Mouse (Mus musculus) limb, embryonic 14.5 days (tissue): ENCODE data around the gene Lrrc74a. TPM values are rescaled to one million over a fixed set of nuclear protein-coding genes. Genes with fewer than 3 reads are reported as not detected.

ENCODE experiments used
- ATAC-seq: fragments of 200-750 bp; cut with Nextera tagmentation; 2 replicates; pipeline ENCODE4 v1.8.0; 2017; ENCODE audit warnings: low read depth, moderate number of reproducible peaks, moderate TSS enrichment; ENCODE audit not compliant: low FRiP score
- DNase-seq: peaks from one replicate; pipeline ENCODE4 v3.0.0-alpha.2; 2015; ENCODE audit warnings: low spot score
- H3K27ac ChIP-seq: fragments of 300-500 bp; sonication (generic); replicated peaks from 2 replicates; pipeline ENCODE4 v1.5.1; 2014; ENCODE audit warnings: low read depth, mild to moderate bottlenecking, low read length, moderate library complexity, mixed read lengths
- H3K27me3 ChIP-seq: fragments of 300-500 bp; sonication (generic); 2 replicates; pipeline ENCODE4 v1.6.1; 2014; ENCODE audit warnings: low read length, mixed read lengths; ENCODE audit not compliant: control insufficient read depth, insufficient read depth
- H3K36me3 ChIP-seq: fragments of 300-500 bp; sonication (generic); 2 replicates; pipeline ENCODE4 v1.6.1; 2014; ENCODE audit warnings: mild to moderate bottlenecking, low read length, moderate library complexity, mixed read lengths; ENCODE audit not compliant: control insufficient read depth, insufficient read depth
- H3K4me1 ChIP-seq: fragments of 300-500 bp; sonication (generic); 2 replicates; pipeline ENCODE4 v1.6.1; 2014; ENCODE audit warnings: antibody characterized with exemption, low read length, mixed read lengths; ENCODE audit not compliant: control insufficient read depth, insufficient read depth
- H3K4me2 ChIP-seq: fragments of 300-500 bp; sonication (generic); replicated peaks from 2 replicates; pipeline ENCODE4 v1.6.1; 2014; ENCODE audit warnings: low read depth, mild to moderate bottlenecking, low read length, moderate library complexity; ENCODE audit not compliant: severe bottlenecking
- H3K4me3 ChIP-seq: fragments of 300-500 bp; sonication (generic); replicated peaks from 2 replicates; pipeline ENCODE4 v1.5.1; 2014; ENCODE audit warnings: low read length
- H3K9ac ChIP-seq: fragments of 300-500 bp; sonication (generic); 2 replicates; pipeline ENCODE4 v1.6.1; 2014; ENCODE audit warnings: mild to moderate bottlenecking, low read depth, low read length, moderate library complexity; ENCODE audit not compliant: severe bottlenecking
- H3K9me3 ChIP-seq: fragments of 300-500 bp; sonication (generic); 2 replicates; pipeline ENCODE4 v1.6.1; 2016; ENCODE audit warnings: low read length; ENCODE audit not compliant: control insufficient read depth
- POLR2A ChIP-seq: fragments of 200-500 bp; IDR thresholded peaks from 2 replicates; pipeline ENCODE4 v1.8.0; 2012; ENCODE audit warnings: inconsistent platforms, mild to moderate bottlenecking, moderate library complexity, borderline replicate concordance; ENCODE audit not compliant: insufficient read depth, insufficient read length; ENCODE audit errors: extremely low read depth
- WGBS: fragments of 180-500 bp; shearing (Covaris S2); extraction: QIAGEN DNeasy Blood & Tissue Kit; methylation state at CpG from one replicate; pipeline ENCODE4 v1.1.7; 2014; 5-methylcytosine and 5-hydroxymethylcytosine counted together
- polyA plus RNA-seq, 2 experiments: library from polyadenylated mRNA; depleted of rRNA in 1 of 2; stranded (reverse) in 1 of 2; unstranded in 1 of 2; fragments of >200 nt; fragmentation: Nextera tagmentation in 1 of 2; extraction: Ambion mirVana in 1 of 2; gene quantifications; 2 replicates each; pipeline versions ENCODE4 v1.2.1 to v1.2.3; 2012 to 2014

Lrrc74a gene
- polyA plus RNA-seq, 2 experiments = not detected

DNA sequence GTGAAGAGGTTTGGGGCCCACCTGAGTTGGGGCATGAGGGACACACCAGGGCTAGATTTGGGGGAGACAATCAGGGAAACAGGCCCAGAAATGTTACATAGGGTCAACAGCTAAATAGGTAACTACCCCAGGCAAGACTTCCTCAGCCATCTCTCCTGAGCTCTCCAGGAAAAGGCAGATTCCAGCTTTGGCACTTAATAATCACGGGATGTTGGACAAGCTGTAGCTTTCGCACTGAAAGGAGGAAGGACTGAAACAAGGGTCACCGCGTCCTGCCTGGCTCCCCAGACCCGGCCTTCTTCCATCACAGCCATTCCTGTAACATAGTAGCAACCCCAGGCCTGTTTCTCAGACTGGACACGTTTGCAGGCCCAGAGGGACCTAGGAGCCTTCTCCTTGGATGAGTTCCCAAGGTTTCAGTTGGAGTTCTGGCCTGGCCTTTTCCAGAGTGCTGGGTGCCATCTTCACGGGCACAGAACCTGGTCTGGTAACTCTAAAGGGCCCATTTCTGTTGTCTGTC, 42.2 kb downstream of the Lrrc74a start:
- Histone ChIP-seq H3K9me3 (no peaks in the 10 kb centered on the region), H3K36me3 (no peaks in the 10 kb centered on the region), H3K9ac (no peak overlapping the region), H3K27ac (peak overlapping the region; percentile 72; the same call in 1 of the 2 replicates), H3K4me1 (peaks cover 10% of the 10 kb centered on the region), H3K27me3 (no peaks in the 10 kb centered on the region), H3K4me3 (no peak overlapping the region), H3K4me2 (no peak overlapping the region)
- no peak for TF ChIP-seq POLR2A
- DNase-seq (no peak), ATAC-seq (no peak)
- WGBS = 77% methylated on average over 7 of the region's 7 CpGs

DNA sequence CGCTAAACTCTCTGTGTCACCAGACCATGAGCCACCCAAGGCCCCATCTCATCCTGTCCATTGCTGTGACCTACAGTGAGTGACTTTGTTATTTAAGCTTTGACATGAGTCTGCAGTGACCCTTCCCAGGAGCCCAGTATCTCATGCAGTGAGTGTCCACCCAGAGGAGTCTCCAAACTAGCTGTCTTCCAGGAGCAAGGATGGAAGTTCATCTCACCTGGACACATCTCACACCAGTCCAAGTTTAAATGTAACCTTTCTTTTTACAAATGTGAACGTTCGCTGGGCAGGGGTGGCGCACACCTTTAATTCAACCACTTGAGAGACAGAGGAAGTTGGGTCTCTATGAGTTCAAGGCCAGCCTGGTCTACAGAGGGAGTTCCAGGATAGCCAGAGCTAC, 44.4 kb downstream of the Lrrc74a start:
- TF ChIP-seq POLR2A = no peak
- Histone ChIP-seq H3K27me3 (no peaks in the 10 kb centered on the region), H3K4me1 (peaks cover 10% of the 10 kb centered on the region; the same call in 1 of the 2 replicates), H3K4me2 (no peak overlapping the region), H3K27ac (no peak overlapping the region), H3K4me3 (no peak overlapping the region), H3K9ac (no peak overlapping the region), H3K36me3 (no peaks in the 10 kb centered on the region), H3K9me3 (no peaks in the 10 kb centered on the region)
- no peak for ATAC-seq
- DNase-seq = no peak
- 90% methylated on average over 4 of the region's 4 CpGs for WGBS

DNA sequence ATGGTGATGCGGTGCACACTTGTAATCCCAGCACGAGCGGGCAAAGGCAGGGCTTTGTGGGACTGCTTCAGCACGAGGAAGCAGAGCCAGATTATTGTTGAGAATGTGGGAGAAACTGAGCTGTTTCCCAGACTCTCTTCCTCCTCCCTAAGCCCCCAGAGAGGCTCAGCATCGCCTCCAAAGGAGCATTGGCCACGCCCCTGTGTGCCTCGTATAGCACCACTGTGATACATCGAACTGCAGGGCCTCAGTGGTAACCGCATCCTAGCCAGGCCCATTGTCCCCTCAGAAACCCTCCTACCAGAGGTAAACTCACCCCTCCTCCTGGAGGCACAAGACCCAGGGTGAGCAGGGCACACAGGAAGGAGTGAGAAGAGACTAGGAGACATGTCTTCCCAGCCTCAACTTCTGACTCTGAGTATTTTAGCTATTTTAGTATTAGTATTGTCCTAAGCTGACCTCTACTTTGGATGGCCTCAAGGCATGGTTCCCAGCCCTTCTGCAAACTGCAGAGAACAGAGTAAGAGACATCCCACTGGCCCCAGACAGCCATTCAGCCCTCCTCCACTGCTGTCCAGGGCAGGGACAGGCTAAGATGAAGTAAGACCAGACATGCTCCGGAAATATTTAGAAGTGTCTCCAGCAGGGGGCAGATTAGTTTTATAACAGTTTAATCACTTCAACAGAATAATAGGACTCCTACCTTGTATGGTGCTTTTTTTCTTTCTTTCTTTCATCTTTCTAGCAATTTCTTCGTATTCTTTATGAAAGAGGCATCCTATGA, 45.2 kb downstream of the Lrrc74a start:
- Histone ChIP-seq H3K36me3 (no peaks in the 10 kb centered on the region), H3K4me3 (no peak overlapping the region), H3K27me3 (no peaks in the 10 kb centered on the region), H3K9me3 (no peaks in the 10 kb centered on the region), H3K9ac (no peak overlapping the region), H3K4me1 (peaks cover 10% of the 10 kb centered on the region; the same call in 1 of the 2 replicates), H3K27ac (no peak overlapping the region), H3K4me2 (no peak overlapping the region)
- ATAC-seq (no peak), DNase-seq (peak; percentile 60)
- no peak for TF ChIP-seq POLR2A
- WGBS = 56% methylated on average over 11 of the region's 11 CpGs

DNA sequence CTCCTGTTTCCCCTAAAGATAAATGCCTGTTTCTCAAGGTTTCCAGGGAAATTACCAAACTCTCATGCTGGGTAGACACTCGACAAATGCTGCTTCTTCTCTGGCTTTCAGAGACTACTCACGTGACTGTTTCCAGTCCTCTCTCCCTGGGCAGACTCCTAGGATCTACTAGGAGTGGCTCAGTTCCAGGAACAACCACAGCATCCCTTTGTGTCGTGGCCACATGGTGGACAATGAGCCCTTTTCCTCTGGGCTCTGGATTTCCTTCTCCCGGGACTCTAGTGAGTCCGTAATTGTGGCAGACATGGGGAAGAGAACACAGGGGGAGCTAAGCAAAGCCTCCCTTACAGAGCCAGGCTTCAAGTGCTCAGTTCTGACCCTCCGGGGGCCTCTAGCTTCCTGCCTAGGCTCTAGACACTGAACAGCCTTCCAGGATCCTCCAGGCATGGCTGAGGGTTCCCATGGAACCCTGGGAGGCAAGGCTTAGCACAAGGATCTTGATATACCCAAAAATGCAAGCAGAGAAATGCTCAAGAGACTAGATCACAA, 47.6 kb downstream of the Lrrc74a start:
- peaks cover 4% of the 10 kb centered on the region; the same call in 1 of the 2 replicates for H3K4me1 ChIP-seq
- ATAC-seq (no peak), DNase-seq (no peak)
- no peak overlapping the region for H3K9ac ChIP-seq
- no peaks in the 10 kb centered on the region for H3K36me3 ChIP-seq
- no peak overlapping the region for H3K4me3 ChIP-seq
- H3K4me2 ChIP-seq = no peak overlapping the region
- TF ChIP-seq POLR2A = no peak
- no peaks in the 10 kb centered on the region for H3K9me3 ChIP-seq
- no peaks in the 10 kb centered on the region for H3K27me3 ChIP-seq
- WGBS = 58% methylated on average over 6 of the region's 6 CpGs
- no peak overlapping the region for H3K27ac ChIP-seq

DNA sequence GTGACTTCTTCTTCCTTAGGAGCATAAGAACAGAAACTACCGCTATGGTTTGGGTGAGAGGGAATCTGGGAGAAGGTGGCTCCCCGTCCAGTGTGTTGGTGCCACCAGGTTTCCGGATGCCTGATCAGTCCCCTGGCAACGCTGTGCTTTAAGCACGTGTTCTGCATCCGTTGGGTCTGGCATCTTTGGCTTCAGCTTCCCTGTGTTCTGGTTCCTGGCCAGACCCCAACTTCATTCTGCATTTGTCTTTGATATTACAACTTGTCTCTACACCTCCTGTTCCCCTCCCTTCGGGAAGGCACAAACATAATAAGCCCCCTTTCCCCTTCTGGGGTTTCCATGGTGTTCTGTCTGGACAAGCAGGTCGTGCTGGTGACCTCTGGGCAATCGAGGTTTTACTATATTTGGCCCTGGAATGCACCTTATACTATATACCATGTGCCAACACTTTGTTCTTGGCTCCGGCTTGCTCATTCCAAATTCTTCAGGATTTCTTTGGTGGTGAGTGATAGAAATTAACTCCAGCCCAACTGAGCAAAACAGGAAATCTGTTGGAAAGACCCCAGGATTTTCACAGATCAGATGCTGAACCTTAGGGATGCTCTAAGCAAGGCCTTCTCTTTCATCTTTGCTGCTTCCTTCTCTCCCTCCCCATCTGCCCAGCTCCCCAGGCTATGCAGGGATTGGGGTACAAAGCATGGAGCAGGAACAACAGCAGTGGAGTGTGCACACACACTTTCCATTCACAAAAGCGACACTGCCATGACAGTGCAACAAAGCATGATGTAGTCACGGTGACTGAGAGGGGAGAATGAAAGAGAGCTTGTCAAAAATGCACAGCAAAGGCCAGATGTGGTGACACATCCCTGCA, 52.2 kb downstream of the Lrrc74a start:
- Histone ChIP-seq H3K9ac (no peak overlapping the region), H3K27ac (0 out of 2 replicates have a peak overlapping the region, but pooled peaks have one; percentile 15), H3K4me3 (no peak overlapping the region), H3K36me3 (no peaks in the 10 kb centered on the region), H3K27me3 (no peaks in the 10 kb centered on the region), H3K4me1 (peaks cover 11% of the 10 kb centered on the region; the same call in 1 of the 2 replicates), H3K4me2 (no peak overlapping the region), H3K9me3 (no peaks in the 10 kb centered on the region)
- TF ChIP-seq POLR2A = no peak
- ATAC-seq = peak; percentile 25; the same call in 1 of the 2 replicates
- 46% methylated on average over 12 of the region's 12 CpGs for WGBS
- no peak for DNase-seq
